Mouse (Mus musculus) hindbrain, embryonic 14.5 days (tissue): ENCODE data around the gene Garnl3. TPM values are rescaled to one million over a fixed set of nuclear protein-coding genes. Genes with fewer than 3 reads are reported as not detected.

ENCODE experiments used
- ATAC-seq: fragments of 200-750 bp; cut with Nextera tagmentation; 2 replicates; pipeline ENCODE4 v1.8.0; 2017; ENCODE audit warnings: moderate number of reproducible peaks, mild to moderate bottlenecking, moderate TSS enrichment, moderate library complexity; ENCODE audit not compliant: low FRiP score
- DNase-seq: peaks from one replicate; pipeline ENCODE4 v3.0.0-alpha.2; 2015; ENCODE audit warnings: low spot score
- H3K27ac ChIP-seq: fragments of 300-500 bp; sonication (generic); 2 replicates; pipeline ENCODE4 v1.5.1; 2014; ENCODE audit warnings: mild to moderate bottlenecking, moderate library complexity
- H3K27me3 ChIP-seq: fragments of 300-500 bp; sonication (generic); 2 replicates; pipeline ENCODE4 v1.6.1; 2014; ENCODE audit warnings: mild to moderate bottlenecking, low read length, mixed read lengths; ENCODE audit not compliant: control insufficient read depth, insufficient read depth
- H3K36me3 ChIP-seq: fragments of 300-500 bp; sonication (generic); replicated peaks from 2 replicates; pipeline ENCODE4 v1.6.1; 2014; ENCODE audit not compliant: control insufficient read depth, insufficient read depth
- H3K4me1 ChIP-seq: fragments of 300-500 bp; sonication (generic); replicated peaks from 2 replicates; pipeline ENCODE4 v1.6.1; 2014; ENCODE audit warnings: antibody characterized with exemption, low read length, mixed read lengths; ENCODE audit not compliant: control insufficient read depth, insufficient read depth
- H3K4me2 ChIP-seq: fragments of 300-500 bp; sonication (generic); replicated peaks from 2 replicates; pipeline ENCODE4 v1.6.1; 2014; ENCODE audit warnings: mild to moderate bottlenecking, moderate library complexity
- H3K4me3 ChIP-seq: fragments of 300-500 bp; sonication (generic); replicated peaks from 2 replicates; pipeline ENCODE4 v1.5.1; 2014; ENCODE audit warnings: mild to moderate bottlenecking, low read length
- H3K9ac ChIP-seq: fragments of 300-500 bp; sonication (generic); 2 replicates; pipeline ENCODE4 v1.6.1; 2014
- H3K9me3 ChIP-seq: fragments of 300-500 bp; sonication (generic); 2 replicates; pipeline ENCODE4 v1.6.1; 2016; ENCODE audit warnings: low read length; ENCODE audit not compliant: control insufficient read depth
- WGBS: fragments of 180-500 bp; shearing (Covaris S2); extraction: QIAGEN DNeasy Blood & Tissue Kit; methylation state at CpG from one replicate; pipeline ENCODE4 v1.1.7; 2014; 5-methylcytosine and 5-hydroxymethylcytosine counted together
- polyA plus RNA-seq: library from polyadenylated mRNA; unstranded; fragments of >200 nt; fragmentation: Nextera tagmentation; extraction: Ambion mirVana; gene quantifications from 2 replicates; pipeline ENCODE4 v1.2.1, GENCODE M21; 2014

Garnl3 gene
- polyA plus RNA-seq, 1 experiment from 2014 or later = 67.5 TPM

DNA sequence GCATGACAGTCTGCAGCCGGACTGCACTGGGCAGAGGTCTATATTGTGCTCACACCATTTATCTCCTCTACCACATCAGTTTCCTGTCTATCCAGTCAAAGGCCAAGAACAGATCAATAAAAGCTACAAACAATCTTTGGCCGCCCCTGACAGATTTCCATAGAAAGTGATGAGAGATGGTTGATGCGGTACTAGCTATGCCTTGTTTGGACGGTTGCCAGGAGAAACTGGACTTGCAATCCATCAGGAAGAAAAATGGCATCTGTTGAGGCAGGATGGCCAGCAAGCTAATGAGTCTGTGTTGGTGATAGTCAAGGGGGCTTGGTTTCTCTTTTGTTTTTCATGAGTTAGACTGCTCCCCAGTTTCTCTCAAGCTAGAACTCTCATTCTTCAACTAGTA, 51.3 kb downstream of the Garnl3 start:
- Histone ChIP-seq H3K36me3 (no peaks in the 10 kb centered on the region), H3K4me1 (peaks cover 7% of the 10 kb centered on the region), H3K9me3 (no peaks in the 10 kb centered on the region), H3K9ac (no peak overlapping the region), H3K27me3 (no peaks in the 10 kb centered on the region), H3K27ac (0 out of 2 replicates have a peak overlapping the region, but pooled peaks have one; percentile 9), H3K4me2 (no peak overlapping the region), H3K4me3 (no peak overlapping the region)
- DNase-seq = peak; percentile 42
- 51% methylated on average over 4 of the region's 4 CpGs for WGBS
- ATAC-seq = no peak

DNA sequence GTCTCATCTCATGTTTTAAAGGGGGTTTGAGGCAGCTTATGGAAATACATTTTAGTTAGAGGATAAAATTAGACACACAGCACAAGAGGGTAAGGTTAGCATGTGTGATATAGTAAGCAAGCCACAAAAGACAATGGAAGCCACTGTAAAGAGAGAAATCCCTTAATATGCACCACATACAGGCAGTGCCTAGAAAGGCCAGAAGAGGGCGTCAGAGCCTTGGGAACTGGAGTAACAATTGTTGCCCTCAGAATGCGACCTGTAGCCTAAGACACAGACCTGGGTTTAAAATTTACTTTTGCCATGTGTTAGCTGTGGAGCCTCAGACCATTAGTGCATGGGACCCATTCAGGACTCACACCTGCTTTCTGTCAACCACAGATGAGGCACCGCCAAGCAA, 54.2 kb downstream of the Garnl3 start:
- H3K9ac ChIP-seq = no peak overlapping the region

DNA sequence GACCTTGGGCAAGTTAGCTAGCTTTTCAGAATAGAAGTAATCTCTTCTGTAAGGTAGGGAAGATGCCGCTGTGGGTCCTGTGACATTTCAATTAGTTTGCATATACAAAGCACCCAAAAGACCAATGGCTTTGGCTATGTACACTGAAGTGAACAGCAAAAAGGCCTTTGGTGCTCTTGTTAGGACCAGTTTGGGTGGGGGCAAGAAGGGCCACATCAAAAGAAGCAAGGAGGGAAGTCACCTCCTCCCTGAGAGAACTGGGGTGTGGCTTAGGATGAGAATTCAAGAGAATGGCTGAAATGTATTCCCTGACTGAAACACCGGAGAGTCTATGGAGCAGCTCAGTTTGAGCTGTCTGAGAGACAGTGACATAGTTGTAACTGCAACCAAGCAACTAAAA, 56.5 kb downstream of the Garnl3 start:
- H3K9me3 ChIP-seq = no peaks in the 10 kb centered on the region
- no peaks in the 10 kb centered on the region for H3K27me3 ChIP-seq
- 46% methylated on average over 2 of the region's 2 CpGs for WGBS
- H3K9ac ChIP-seq = no peak overlapping the region
- no peak overlapping the region for H3K4me2 ChIP-seq
- DNase-seq (no peak), ATAC-seq (no peak)
- no peak overlapping the region for H3K27ac ChIP-seq
- H3K36me3 ChIP-seq = no peaks in the 10 kb centered on the region
- H3K4me3 ChIP-seq = no peak overlapping the region
- H3K4me1 ChIP-seq = peaks cover 11% of the 10 kb centered on the region

More for the DNA sequence above, 54.2 kb downstream of the Garnl3 start:
- Histone ChIP-seq H3K4me1 (peaks cover 7% of the 10 kb centered on the region), H3K4me2 (no peak overlapping the region), H3K4me3 (no peak overlapping the region), H3K27me3 (no peaks in the 10 kb centered on the region), H3K27ac (no peak overlapping the region), H3K9me3 (no peaks in the 10 kb centered on the region), H3K36me3 (no peaks in the 10 kb centered on the region)
- 37% methylated on average over 3 of the region's 3 CpGs for WGBS
- no peak for DNase-seq
- ATAC-seq = no peak

DNA sequence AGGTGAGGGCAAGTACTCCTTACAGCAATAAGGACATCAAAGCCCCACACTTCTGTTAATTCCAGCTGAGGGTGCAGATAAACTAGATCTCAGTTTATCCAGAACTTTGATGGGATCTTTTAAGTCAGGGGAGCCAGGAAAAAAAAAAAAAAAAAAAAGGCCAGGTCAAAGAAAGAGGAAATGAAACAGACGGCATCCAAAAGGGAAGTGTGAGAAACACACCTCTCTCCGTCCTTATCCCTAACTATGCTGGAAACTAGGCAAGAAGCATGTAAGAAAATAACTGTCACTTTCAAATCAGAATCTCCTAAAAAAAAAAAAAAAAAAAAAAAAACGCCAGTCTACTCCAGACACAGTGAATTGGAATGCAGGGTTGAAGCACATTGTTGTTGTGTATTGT, 57.3 kb downstream of the Garnl3 start:
- Histone ChIP-seq H3K27ac (no peak overlapping the region), H3K9me3 (no peaks in the 10 kb centered on the region), H3K4me1 (peaks cover 11% of the 10 kb centered on the region), H3K27me3 (no peaks in the 10 kb centered on the region), H3K9ac (no peak overlapping the region), H3K36me3 (no peaks in the 10 kb centered on the region), H3K4me3 (no peak overlapping the region), H3K4me2 (no peak overlapping the region)
- 67% methylated on average over 3 of the region's 3 CpGs for WGBS
- ATAC-seq = no peak
- no peak for DNase-seq

DNA sequence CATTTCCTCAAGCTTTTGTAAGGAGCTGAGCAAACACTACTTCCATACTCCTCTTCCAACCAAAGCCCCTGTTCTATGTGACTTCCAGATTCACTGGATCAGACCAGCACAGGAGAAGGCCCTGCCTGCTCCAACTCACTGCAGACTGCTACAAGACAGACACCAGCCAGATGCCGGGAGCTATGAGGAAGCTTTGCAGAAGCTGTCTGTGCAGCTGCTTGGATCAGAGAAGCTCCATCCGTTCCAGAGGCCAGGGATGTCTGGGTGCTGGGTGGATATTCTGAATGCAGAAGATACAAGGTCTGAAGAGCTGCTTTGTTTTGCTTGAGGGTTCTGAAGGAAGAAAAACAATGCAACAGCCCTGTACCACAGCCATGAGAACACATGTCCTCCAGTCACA, 59.1 kb downstream of the Garnl3 start:
- DNase-seq (no peak), ATAC-seq (no peak)
- 67% methylated on average over 2 of the region's 2 CpGs for WGBS
- Histone ChIP-seq H3K27me3 (no peaks in the 10 kb centered on the region), H3K4me2 (no peak overlapping the region), H3K9ac (no peak overlapping the region), H3K27ac (no peak overlapping the region), H3K4me1 (peaks cover 11% of the 10 kb centered on the region), H3K36me3 (no peaks in the 10 kb centered on the region), H3K9me3 (no peaks in the 10 kb centered on the region), H3K4me3 (no peak overlapping the region)

DNA sequence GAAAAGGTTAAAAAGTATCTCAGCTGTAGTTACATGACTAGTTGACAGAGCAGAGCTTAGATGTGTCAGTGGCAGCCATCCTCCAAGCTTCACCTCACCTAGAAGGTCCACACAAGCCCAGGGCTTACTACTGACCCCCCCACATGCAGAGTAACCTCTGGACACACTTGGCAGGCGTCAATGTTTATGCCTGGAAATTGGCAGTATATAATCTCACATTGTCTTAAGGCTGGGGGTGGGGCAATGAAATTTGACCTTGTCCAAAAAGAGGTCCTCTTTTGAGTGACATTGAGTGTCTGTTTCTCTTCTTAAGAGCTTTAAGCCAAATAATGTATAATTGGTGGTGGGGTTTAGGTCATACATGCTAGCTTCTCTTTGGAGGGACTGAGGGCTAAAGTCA, 65.8 kb downstream of the Garnl3 start:
- no peak for DNase-seq
- WGBS = 72% methylated on average over 1 of the region's 1 CpGs
- Histone ChIP-seq H3K9ac (no peak overlapping the region), H3K4me2 (no peak overlapping the region), H3K27me3 (no peaks in the 10 kb centered on the region), H3K27ac (no peak overlapping the region), H3K4me3 (no peak overlapping the region), H3K4me1 (no peaks in the 10 kb centered on the region), H3K36me3 (no peaks in the 10 kb centered on the region), H3K9me3 (no peaks in the 10 kb centered on the region)
- ATAC-seq = no peak

DNA sequence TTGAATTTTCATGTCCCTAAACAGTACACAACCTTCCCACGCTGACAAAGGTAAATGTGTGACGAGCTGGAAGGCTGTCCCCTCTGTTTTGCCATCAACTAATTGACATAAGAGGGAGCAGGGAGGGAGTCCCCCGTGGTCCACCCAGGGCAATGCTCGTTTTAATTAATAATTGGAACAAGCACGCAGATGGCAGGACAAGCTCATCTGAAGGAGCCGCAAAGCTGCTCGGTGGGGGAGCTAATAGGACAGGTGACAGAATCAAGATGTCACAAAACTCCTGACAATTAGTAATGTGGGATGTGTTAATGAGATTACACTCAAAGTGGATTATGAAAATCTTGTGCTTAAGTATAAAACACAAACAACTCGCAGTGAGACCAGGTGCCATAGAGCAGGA, 68.7 kb downstream of the Garnl3 start:
- H3K27me3 ChIP-seq = no peaks in the 10 kb centered on the region
- DNase-seq = no peak
- no peaks in the 10 kb centered on the region for H3K9me3 ChIP-seq
- 36% methylated on average over 8 of the region's 8 CpGs for WGBS
- H3K9ac ChIP-seq = no peak overlapping the region
- H3K36me3 ChIP-seq = no peaks in the 10 kb centered on the region
- H3K27ac ChIP-seq = no peak overlapping the region
- H3K4me2 ChIP-seq = no peak overlapping the region
- no peak overlapping the region for H3K4me3 ChIP-seq
- no peak for ATAC-seq
- no peaks in the 10 kb centered on the region for H3K4me1 ChIP-seq

DNA sequence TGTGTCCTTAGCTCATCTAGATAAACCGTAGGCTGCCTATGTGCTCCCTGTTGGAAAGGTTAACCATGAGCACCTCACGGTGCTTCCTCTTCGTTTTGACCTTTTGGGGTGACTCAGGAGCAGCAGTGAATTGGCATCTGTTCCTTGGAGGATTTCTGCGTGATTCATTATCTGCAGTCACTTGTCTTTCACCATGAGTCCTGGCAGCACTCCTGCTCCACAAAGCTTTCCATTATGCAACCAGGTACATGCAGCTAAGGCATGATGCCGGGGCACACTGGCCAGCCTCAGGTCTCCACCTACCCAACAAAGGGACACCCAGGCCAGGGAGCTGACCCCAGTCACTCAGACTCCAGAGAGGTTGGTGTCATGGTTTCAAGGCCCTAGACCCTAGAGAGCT, 72.5 kb downstream of the Garnl3 start:
- H3K9ac ChIP-seq = no peak overlapping the region
- H3K27ac ChIP-seq = no peak overlapping the region
- H3K4me2 ChIP-seq = no peak overlapping the region
- H3K4me3 ChIP-seq = no peak overlapping the region
- DNase-seq = no peak
- no peaks in the 10 kb centered on the region for H3K4me1 ChIP-seq
- H3K27me3 ChIP-seq = no peaks in the 10 kb centered on the region
- no peaks in the 10 kb centered on the region for H3K9me3 ChIP-seq
- 88% methylated on average over 5 of the region's 5 CpGs for WGBS
- no peaks in the 10 kb centered on the region for H3K36me3 ChIP-seq
- no peak for ATAC-seq

DNA sequence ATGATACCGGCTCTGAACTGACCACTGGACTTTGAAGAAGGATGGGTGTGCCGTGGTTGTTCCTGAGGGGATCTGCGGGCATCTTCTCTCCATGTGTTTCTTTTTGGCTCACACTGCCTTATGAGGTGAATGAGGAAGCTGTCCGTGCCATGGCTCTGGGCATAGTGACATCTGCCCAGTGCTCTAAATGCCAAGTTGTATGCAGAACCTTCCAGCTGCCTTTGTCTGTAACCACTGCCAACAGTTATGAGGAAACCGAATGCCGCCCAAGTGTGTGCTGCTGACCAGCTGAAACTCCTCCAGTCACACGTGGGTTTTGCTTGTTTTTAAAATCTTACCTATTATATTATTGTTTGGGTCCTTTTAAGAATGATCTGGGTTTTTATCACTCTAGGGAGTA, 73.9 kb downstream of the Garnl3 start:
- WGBS = 88% methylated on average over 7 of the region's 7 CpGs

DNA sequence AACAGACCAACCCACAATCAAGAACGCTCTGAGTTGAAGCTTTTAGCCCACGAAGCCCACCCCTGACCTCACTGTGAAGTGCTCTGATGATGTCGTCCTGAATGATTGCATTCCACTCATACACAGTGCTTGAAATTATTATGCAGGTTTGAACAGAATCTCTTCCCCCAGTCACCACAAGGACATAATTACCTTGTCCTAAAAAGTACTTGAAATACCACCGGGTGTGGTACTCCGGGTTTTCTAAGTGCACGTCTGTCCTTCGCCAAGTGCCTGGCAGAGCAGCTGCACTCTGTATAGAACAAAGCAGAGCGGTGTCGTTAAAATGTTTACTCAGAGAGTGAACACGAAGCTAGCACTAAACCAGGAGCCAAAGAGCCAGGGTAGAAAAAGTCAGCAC, 77.5 kb downstream of the Garnl3 start:
- Histone ChIP-seq H3K27me3 (no peaks in the 10 kb centered on the region), H3K4me3 (no peak overlapping the region), H3K4me2 (no peak overlapping the region), H3K27ac (no peak overlapping the region), H3K4me1 (no peaks in the 10 kb centered on the region), H3K36me3 (no peaks in the 10 kb centered on the region), H3K9me3 (no peaks in the 10 kb centered on the region), H3K9ac (no peak overlapping the region)
- ATAC-seq = no peak
- WGBS = 74% methylated on average over 10 of the region's 10 CpGs
- DNase-seq = no peak

More for the DNA sequence above, 73.9 kb downstream of the Garnl3 start:
- Histone ChIP-seq H3K4me1 (no peaks in the 10 kb centered on the region), H3K4me3 (no peak overlapping the region), H3K9me3 (no peaks in the 10 kb centered on the region), H3K36me3 (no peaks in the 10 kb centered on the region), H3K9ac (no peak overlapping the region), H3K27ac (no peak overlapping the region), H3K27me3 (no peaks in the 10 kb centered on the region), H3K4me2 (no peak overlapping the region)
- DNase-seq = no peak
- no peak for ATAC-seq
